Mouse (Mus musculus) olfactory bulb, adult 2 months (tissue): ENCODE results near the gene Tekt4. TPM values are rescaled to one million over a fixed set of nuclear protein-coding genes. Genes with fewer than 3 reads are reported as not detected.

ENCODE experiments used
- H3K27ac ChIP-seq: fragments of 200-500 bp; 2 replicates; pipeline ENCODE4 v1.5.1; 2012; ENCODE audit warnings: low read depth, low read length; ENCODE audit not compliant: insufficient read depth
- H3K4me1 ChIP-seq: fragments of 200-500 bp; 2 replicates; pipeline ENCODE4 v1.6.1; 2012; ENCODE audit warnings: low read length; ENCODE audit not compliant: control insufficient read depth, insufficient read depth
- H3K4me3 ChIP-seq: fragments of 200-500 bp; 2 replicates; pipeline ENCODE4 v1.5.1; 2012; ENCODE audit warnings: mild to moderate bottlenecking, low read depth, low read length, moderate library complexity; ENCODE audit not compliant: insufficient read depth
- CTCF ChIP-seq: fragments of 200-500 bp; IDR thresholded peaks from 2 replicates; pipeline ENCODE4 v1.5.1; 2012; ENCODE audit warnings: low read depth, mild to moderate bottlenecking, low read length, moderate library complexity; ENCODE audit not compliant: insufficient read depth
- POLR2A ChIP-seq: fragments of 200-500 bp; IDR thresholded peaks from 2 replicates; pipeline ENCODE4 v1.6.1; 2012; ENCODE audit warnings: mild to moderate bottlenecking, low read depth, low read length, moderate library complexity; ENCODE audit not compliant: insufficient read depth
- WGBS: fragments of 180-500 bp; shearing (Covaris S2); methylation state at CpG from one replicate; pipeline ENCODE4 v1.1.7; 2018; 5-methylcytosine and 5-hydroxymethylcytosine counted together
- polyA plus RNA-seq: library from polyadenylated mRNA; stranded (reverse); fragments of >200 nt; gene quantifications from 2 replicates; pipeline ENCODE4 v1.2.4, GENCODE M21; 2012; ENCODE audit warnings: low replicate concordance; ENCODE audit not compliant: missing spikeins, insufficient read depth, insufficient read length

Tekt4 gene
- polyA plus RNA-seq, 1 experiment = not detected

- WGBS = 81% methylated on average over 4 of the region's 4 CpGs
- Histone ChIP-seq H3K4me1 (peaks cover 3% of the 10 kb centered on the region), H3K4me3 (no peak overlapping the region), H3K27ac (no peak overlapping the region)
- no peak for TF ChIP-seq POLR2A
- TF ChIP-seq CTCF = no peak
Measured at GRCm38 (mm10) chr17:25480820-25481219, 26.4 kb downstream of the Tekt4 start.

- no peak overlapping the region for H3K27ac ChIP-seq
- 86% methylated on average over 6 of the region's 6 CpGs for WGBS
- no peak overlapping the region for H3K4me3 ChIP-seq
- no peak for TF ChIP-seq POLR2A
- TF ChIP-seq CTCF = no peak
- H3K4me1 ChIP-seq = peaks cover 5% of the 10 kb centered on the region
Measured at GRCm38 (mm10) chr17:25482092-25482491, 27.7 kb downstream of the Tekt4 start.

DNA sequence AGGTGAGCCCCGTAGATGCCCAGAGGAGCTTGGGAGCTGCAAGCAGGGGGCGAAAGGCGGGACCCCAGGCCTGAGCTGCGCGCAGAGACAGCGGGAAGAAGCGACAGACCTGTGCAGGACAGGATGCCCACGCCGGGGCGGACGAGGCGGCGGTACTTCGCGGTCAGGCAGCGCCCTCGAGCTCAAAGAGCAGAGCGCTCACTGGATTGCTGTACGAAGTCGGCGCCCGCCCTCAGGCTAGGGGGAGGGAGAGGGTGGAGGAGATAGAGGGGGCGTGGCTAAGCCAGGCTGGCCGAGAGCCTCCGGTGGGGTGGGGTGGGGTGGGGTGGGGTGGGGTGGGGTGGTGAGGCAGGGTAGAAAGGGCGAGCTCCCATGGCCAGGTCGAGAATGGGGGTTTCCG lies 42.6 kb downstream of the Tekt4 start, which contains the start of gene Sstr5:
TSS of gene Sstr5 (minus strand) at position 276 of the 400 bp plus-strand sequence.
- peaks cover 8% of the 10 kb centered on the region; the same call in 1 of the 2 replicates for H3K4me1 ChIP-seq
- H3K4me3 ChIP-seq = 0 out of 2 replicates have a peak within 1 kb of the TSS, but pooled peaks have one; percentile 7
- TF ChIP-seq POLR2A = no peak
- no peak for TF ChIP-seq CTCF
- H3K27ac ChIP-seq = no peak within 1 kb of the TSS
- WGBS = 1% methylated on average over 28 of the region's 28 CpGs

GRCm38 (mm10) chr17:25502599-25502998 lies 48.2 kb downstream of the Tekt4 start:
- Histone ChIP-seq H3K27ac (no peak overlapping the region), H3K4me1 (no peaks in the 10 kb centered on the region), H3K4me3 (no peak overlapping the region)
- TF ChIP-seq POLR2A (no peak), CTCF (no peak)
- WGBS = 87% methylated on average over 4 of the region's 4 CpGs

DNA sequence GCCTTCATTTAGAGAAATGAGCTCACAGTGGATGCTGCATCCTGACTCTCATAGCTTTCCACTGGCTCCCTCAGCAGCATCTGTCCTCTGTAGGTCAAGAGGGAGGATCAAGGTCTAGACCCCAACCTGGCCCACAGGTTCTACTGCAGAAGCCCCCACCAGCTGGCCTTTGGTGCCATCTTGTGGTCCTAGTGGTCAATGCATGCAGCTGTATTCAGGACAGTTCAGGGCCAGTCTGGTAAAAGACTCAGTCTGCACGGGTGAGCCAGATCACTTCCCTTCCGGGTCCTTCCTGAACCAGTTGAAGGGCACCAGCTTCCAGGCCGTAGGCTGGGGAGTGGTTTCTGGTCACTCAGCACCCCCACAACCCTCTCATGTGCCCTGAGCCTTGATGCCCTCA lies 53.4 kb downstream of the Tekt4 start:
- no peak overlapping the region for H3K27ac ChIP-seq
- peaks cover 4% of the 10 kb centered on the region for H3K4me1 ChIP-seq
- H3K4me3 ChIP-seq = no peak overlapping the region
- TF ChIP-seq CTCF (peak; percentile 59), POLR2A (no peak)
- 31% methylated on average over 3 of the region's 3 CpGs for WGBS

DNA sequence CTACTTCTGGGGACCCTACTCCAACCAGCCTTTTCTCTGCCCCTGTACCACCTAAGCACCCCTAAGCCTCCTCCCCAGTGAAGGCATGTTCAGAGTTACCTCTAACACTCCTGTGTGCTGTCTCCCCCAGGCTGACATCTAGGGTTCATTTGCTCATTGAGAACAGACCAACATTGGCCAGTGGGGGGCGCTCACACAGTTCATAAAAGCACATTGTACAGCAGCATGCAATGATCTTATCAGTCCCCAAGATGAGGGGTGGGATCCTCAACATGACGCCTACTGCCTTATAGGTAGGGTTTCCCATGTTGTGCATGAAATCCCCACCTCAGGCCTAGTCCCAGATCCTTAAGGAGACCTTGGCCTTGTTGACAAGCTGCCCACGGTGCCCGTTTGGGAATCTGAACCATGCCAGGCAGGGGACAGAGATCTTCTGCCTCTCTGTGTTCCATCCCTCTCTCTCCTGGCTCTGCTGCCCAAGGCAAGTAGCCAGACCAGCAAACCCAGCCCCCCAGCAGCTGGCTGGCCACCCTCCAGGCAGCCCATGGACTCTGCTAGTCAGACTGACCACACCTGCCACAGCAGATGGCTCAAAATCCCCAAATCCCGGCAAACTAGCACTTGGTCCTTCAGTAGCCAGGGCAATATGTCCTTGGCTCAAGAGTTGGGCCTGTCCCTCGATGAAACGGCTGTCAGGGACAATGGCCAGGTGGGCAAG lies 54.6 kb downstream of the Tekt4 start:
- Histone ChIP-seq H3K27ac (no peak overlapping the region), H3K4me3 (no peak overlapping the region), H3K4me1 (peaks cover 4% of the 10 kb centered on the region)
- TF ChIP-seq POLR2A (no peak), CTCF (no peak)
- WGBS = 29% methylated on average over 7 of the region's 7 CpGs

DNA sequence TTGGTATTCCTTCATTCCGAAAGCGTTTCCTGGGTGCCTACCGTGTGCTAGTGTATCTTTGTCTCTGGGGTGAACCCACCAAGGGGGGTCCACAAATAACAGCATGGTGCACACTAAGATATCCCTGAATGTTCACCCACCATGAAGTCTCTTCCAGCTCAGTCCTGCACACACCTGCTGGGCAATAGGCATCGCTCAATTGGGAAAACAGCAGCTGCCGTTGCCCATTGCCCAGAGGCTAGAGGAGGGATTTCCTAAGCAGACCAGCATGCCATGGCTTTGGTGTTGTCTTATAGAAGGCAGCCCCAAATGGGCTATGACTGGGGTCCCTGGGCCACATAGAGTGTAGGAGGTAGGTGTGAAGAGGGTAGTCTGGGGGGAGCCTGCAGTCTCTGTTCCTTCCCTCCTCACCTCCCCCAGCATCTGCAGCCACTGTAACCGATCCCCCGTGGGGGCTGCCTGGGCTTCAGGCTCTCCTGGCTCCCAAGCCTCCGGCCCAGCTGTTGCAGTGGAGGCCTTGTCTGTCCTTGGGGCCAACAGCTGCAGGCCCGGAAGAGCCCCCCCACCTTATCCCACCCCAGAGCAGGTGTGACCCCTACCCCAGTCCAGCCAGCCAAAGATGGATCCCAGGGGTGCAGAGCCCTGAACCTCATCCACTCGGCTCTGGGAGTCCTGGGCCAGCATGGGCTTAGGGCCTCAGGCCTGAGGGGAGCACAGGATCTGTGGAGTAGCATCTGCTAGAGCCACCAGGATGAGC lies 55.8 kb downstream of the Tekt4 start:
- 86% methylated on average over 10 of the region's 10 CpGs for WGBS
- H3K27ac ChIP-seq = no peak overlapping the region
- no peak for TF ChIP-seq POLR2A
- no peak for TF ChIP-seq CTCF

GRCm38 (mm10) chr17:25511876-25512275 lies 57.5 kb downstream of the Tekt4 start:
- no peak for TF ChIP-seq CTCF
- no peak for TF ChIP-seq POLR2A
- Histone ChIP-seq H3K27ac (no peak overlapping the region), H3K4me3 (no peak overlapping the region), H3K4me1 (peaks cover 6% of the 10 kb centered on the region)
- WGBS = 93% methylated on average over 3 of the region's 3 CpGs

More for the DNA sequence above, 55.8 kb downstream of the Tekt4 start:
- Histone ChIP-seq H3K4me1 (peaks cover 4% of the 10 kb centered on the region), H3K4me3 (no peak overlapping the region)

DNA sequence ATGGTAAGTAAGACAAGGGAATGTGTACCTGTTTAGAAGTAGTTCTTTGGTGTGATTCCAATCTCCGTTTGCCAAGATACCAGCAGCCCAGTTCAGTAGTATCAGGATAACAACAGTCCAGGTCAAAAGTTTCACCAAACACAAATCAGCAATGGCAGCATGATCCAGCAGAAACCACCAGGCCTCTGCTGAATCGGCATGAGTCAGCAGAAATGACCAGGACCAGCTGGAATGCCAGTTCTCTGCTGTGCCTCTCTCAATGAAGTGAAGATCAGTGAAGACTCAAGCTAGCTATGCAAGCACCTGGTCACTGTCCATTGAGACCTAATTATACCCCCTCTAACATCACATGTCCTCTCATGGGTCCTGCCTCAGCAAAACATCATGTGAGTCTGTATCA lies 59.6 kb downstream of the Tekt4 start:
- TF ChIP-seq POLR2A (no peak), CTCF (no peak)
- H3K27ac ChIP-seq = no peak overlapping the region
- H3K4me1 ChIP-seq = peaks cover 12% of the 10 kb centered on the region
- H3K4me3 ChIP-seq = no peak overlapping the region
- WGBS = 98% methylated on average over 2 of the region's 2 CpGs

DNA sequence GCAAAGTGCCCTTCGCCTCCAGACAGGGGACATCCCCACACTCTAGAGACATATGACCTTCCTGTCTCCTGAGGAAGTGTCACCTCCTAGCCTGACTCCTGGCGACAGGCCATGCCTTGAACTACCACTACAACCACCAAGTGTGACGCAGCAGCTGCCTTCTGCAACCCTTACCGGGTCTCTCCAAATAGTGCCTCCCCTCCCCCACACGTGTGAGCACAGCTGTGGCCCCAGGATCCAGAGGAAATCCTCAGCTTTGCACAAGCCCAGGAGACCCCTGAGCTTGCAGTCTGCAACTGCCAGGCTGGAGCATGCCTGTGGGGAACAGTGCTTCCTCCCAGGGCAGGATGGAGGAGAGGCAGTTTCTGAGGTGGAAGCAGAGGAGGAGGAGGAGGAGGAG lies 61.9 kb downstream of the Tekt4 start:
- no peak overlapping the region for H3K4me3 ChIP-seq
- WGBS = 60% methylated on average over 5 of the region's 5 CpGs
- peaks cover 13% of the 10 kb centered on the region for H3K4me1 ChIP-seq
- TF ChIP-seq POLR2A (no peak), CTCF (no peak)
- no peak overlapping the region for H3K27ac ChIP-seq
